Mouse (Mus musculus) limb, embryonic 15.5 days (tissue): Measurements from ENCODE around the gene Zcchc13. TPM values are rescaled to one million over a fixed set of nuclear protein-coding genes. Genes with fewer than 3 reads are reported as not detected.
A peak's percentile ranks its signal among the peaks of the same experiment; 100 is the strongest.

Source experiments
- ATAC-seq: fragments of 200-750 bp; cut with Nextera tagmentation; 2 replicates; pipeline ENCODE4 v1.8.0; 2017; ENCODE audit warnings: low read depth, moderate TSS enrichment; ENCODE audit not compliant: insufficient number of reproducible peaks, low FRiP score, low TSS enrichment
- H3K27ac ChIP-seq: fragments of 300-500 bp; sonication (generic); 2 replicates; pipeline ENCODE4 v1.5.1; 2015; ENCODE audit warnings: moderate library complexity, mild to moderate bottlenecking, inconsistent platforms
- H3K27me3 ChIP-seq: fragments of 300-500 bp; sonication (generic); 2 replicates; pipeline ENCODE4 v1.6.1; 2015; ENCODE audit warnings: inconsistent platforms
- H3K36me3 ChIP-seq: fragments of 300-500 bp; sonication (generic); 2 replicates; pipeline ENCODE4 v1.6.1; 2015; ENCODE audit warnings: inconsistent platforms
- H3K4me1 ChIP-seq: fragments of 300-500 bp; sonication (generic); 2 replicates; pipeline ENCODE4 v1.6.1; 2015; ENCODE audit warnings: inconsistent platforms
- H3K4me2 ChIP-seq: fragments of 300-500 bp; sonication (generic); 2 replicates; pipeline ENCODE4 v1.6.1; 2015; ENCODE audit warnings: mild to moderate bottlenecking, inconsistent platforms
- H3K4me3 ChIP-seq: fragments of 300-500 bp; sonication (generic); 2 replicates; pipeline ENCODE4 v1.5.1; 2015; ENCODE audit warnings: mild to moderate bottlenecking, inconsistent platforms
- H3K9ac ChIP-seq: fragments of 300-500 bp; sonication (generic); 2 replicates; pipeline ENCODE4 v1.6.1; 2015; ENCODE audit warnings: inconsistent platforms
- H3K9me3 ChIP-seq: fragments of 300-500 bp; sonication (generic); 2 replicates; pipeline ENCODE4 v1.6.1; 2016; ENCODE audit warnings: inconsistent platforms
- WGBS: fragments of 180-500 bp; shearing (Covaris S2); methylation state at CpG from one replicate; pipeline ENCODE4 v1.1.7; 2015; 5-methylcytosine and 5-hydroxymethylcytosine counted together
- polyA plus RNA-seq: library from polyadenylated mRNA; unstranded; fragments of >200 nt; fragmentation: Nextera tagmentation; extraction: Ambion mirVana; gene quantifications from 2 replicates; pipeline ENCODE4 v1.2.1, GENCODE M21; 2015

Gene Zcchc13
- polyA plus RNA-seq = not detected in 2 replicates

- no peaks in the 10 kb centered on the region for H3K4me1 ChIP-seq
- no peaks in the 10 kb centered on the region for H3K27me3 ChIP-seq
- no peak for ATAC-seq
- no peak within 1 kb of the TSS for H3K4me2 ChIP-seq
- H3K9me3 ChIP-seq = no peaks in the 10 kb centered on the region
- H3K36me3 ChIP-seq = no peaks in the 10 kb centered on the region
- no peak within 1 kb of the TSS for H3K27ac ChIP-seq
- WGBS = 76% methylated on average over 12 of the region's 12 CpGs
- H3K4me3 ChIP-seq = no peak within 1 kb of the TSS
- no peak within 1 kb of the TSS for H3K9ac ChIP-seq
These were observed at the start of gene Zcchc13 for GRCm38 (mm10) chrX:103630303-103630702. Gene Zcchc13 (plus strand): TSS chrX:103630586.

- WGBS = 52% methylated on average over 1 of the region's 1 CpGs
- no peak for ATAC-seq
- Histone ChIP-seq H3K27ac (no peak overlapping the region), H3K9ac (no peak overlapping the region), H3K9me3 (no peaks in the 10 kb centered on the region), H3K4me2 (no peak overlapping the region), H3K4me1 (no peaks in the 10 kb centered on the region), H3K27me3 (no peaks in the 10 kb centered on the region), H3K36me3 (peaks cover 3% of the 10 kb centered on the region; the same call in 1 of the 2 replicates), H3K4me3 (no peak overlapping the region)
These were observed 46.1 kb upstream of the Zcchc13 start for GRCm38 (mm10) chrX:103584262-103584661.

DNA sequence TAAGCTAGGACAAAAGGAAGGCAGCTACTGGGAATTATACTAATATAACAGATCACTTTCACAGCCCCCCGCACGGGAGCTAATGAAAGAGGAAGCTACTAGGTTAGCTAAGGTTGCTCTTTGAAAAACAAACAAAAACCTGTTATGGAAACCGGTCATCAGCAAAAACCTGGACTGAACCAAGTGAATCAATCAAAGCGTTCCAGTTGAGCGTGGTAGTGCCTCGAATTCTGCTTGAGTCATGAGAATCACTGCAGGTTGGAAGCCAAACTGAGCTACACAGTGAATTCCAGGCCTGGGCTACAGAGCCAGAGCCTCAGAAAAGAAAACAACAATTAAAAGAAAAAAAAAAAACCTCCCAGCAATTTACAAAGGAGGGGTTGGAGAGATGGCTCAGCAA, 38.3 kb upstream of the Zcchc13 start:
- Histone ChIP-seq H3K27ac (no peak overlapping the region), H3K27me3 (no peaks in the 10 kb centered on the region), H3K4me3 (no peak overlapping the region), H3K9ac (no peak overlapping the region), H3K4me1 (no peaks in the 10 kb centered on the region), H3K9me3 (no peaks in the 10 kb centered on the region), H3K4me2 (no peak overlapping the region), H3K36me3 (peaks cover 10% of the 10 kb centered on the region)
- no peak for ATAC-seq
- WGBS = 86% methylated on average over 6 of the region's 6 CpGs

- no peak overlapping the region for H3K4me3 ChIP-seq
- no peaks in the 10 kb centered on the region for H3K27me3 ChIP-seq
- H3K27ac ChIP-seq = no peak overlapping the region
- H3K36me3 ChIP-seq = peaks cover 42% of the 10 kb centered on the region
- no peak overlapping the region for H3K9ac ChIP-seq
- H3K4me1 ChIP-seq = no peaks in the 10 kb centered on the region
- no peak overlapping the region for H3K4me2 ChIP-seq
- no peak for ATAC-seq
- H3K9me3 ChIP-seq = no peaks in the 10 kb centered on the region
- WGBS = 95% methylated on average over 5 of the region's 5 CpGs
These were observed 27.8 kb upstream of the Zcchc13 start for GRCm38 (mm10) chrX:103602553-103602952.

GRCm38 (mm10) chrX:103604211-103604610, 26.2 kb upstream of the Zcchc13 start:
- Histone ChIP-seq H3K27me3 (no peaks in the 10 kb centered on the region), H3K4me3 (no peak overlapping the region), H3K27ac (no peak overlapping the region), H3K4me1 (no peaks in the 10 kb centered on the region), H3K4me2 (no peak overlapping the region), H3K9me3 (no peaks in the 10 kb centered on the region), H3K9ac (no peak overlapping the region), H3K36me3 (peaks cover 42% of the 10 kb centered on the region)
- 89% methylated on average over 5 of the region's 5 CpGs for WGBS
- ATAC-seq = no peak

- Histone ChIP-seq H3K4me1 (no peaks in the 10 kb centered on the region), H3K9ac (no peak overlapping the region), H3K9me3 (no peaks in the 10 kb centered on the region), H3K27ac (no peak overlapping the region), H3K4me2 (no peak overlapping the region), H3K36me3 (peaks cover 43% of the 10 kb centered on the region), H3K4me3 (no peak overlapping the region), H3K27me3 (no peaks in the 10 kb centered on the region)
- ATAC-seq = no peak
- WGBS = 83% methylated on average over 8 of the region's 8 CpGs
These were observed 24.9 kb upstream of the Zcchc13 start for GRCm38 (mm10) chrX:103605473-103605872.

- Histone ChIP-seq H3K4me2 (no peak overlapping the region), H3K9me3 (no peaks in the 10 kb centered on the region), H3K27ac (no peak overlapping the region), H3K4me1 (0 out of 2 replicates have a peak, but pooled peaks cover 1% of the 10 kb centered on the region), H3K36me3 (peaks cover 29% of the 10 kb centered on the region), H3K9ac (no peak overlapping the region), H3K4me3 (no peak overlapping the region), H3K27me3 (no peaks in the 10 kb centered on the region)
- WGBS = 97% methylated on average over 5 of the region's 5 CpGs
- ATAC-seq = no peak
These were observed 20.0 kb upstream of the Zcchc13 start for GRCm38 (mm10) chrX:103610401-103610800.

DNA sequence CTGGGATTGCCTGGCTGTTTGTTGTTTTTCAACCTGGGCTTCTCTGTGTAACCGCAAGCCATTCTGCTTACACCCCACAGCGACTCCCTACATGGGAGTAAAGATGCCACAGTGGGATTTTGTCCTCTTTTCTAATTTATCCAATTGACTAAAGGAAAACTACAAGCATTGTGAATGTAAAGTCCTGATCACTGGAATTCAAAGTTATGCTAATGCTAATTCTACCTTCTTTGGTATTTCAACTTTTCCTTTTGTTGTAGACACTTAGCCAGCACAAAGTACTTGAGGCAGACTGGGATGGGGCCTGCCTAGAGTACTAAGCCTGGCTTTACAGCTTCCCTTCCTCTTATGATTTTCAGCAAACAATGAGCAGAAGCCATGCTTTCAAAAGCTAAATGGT, 18.9 kb upstream of the Zcchc13 start:
- Histone ChIP-seq H3K4me3 (no peak overlapping the region), H3K9me3 (no peaks in the 10 kb centered on the region), H3K4me2 (no peak overlapping the region), H3K9ac (no peak overlapping the region), H3K36me3 (peaks cover 23% of the 10 kb centered on the region), H3K27me3 (no peaks in the 10 kb centered on the region), H3K27ac (no peak overlapping the region), H3K4me1 (0 out of 2 replicates have a peak, but pooled peaks cover 4% of the 10 kb centered on the region)
- ATAC-seq = no peak
- 97% methylated on average over 2 of the region's 2 CpGs for WGBS

GRCm38 (mm10) chrX:103614700-103615233, 15.6 kb upstream of the Zcchc13 start:
- no peak overlapping the region for H3K27ac ChIP-seq
- no peak overlapping the region for H3K4me3 ChIP-seq
- no peaks in the 10 kb centered on the region for H3K9me3 ChIP-seq
- H3K36me3 ChIP-seq = peaks cover 3% of the 10 kb centered on the region
- H3K9ac ChIP-seq = no peak overlapping the region
- H3K4me1 ChIP-seq = 0 out of 2 replicates have a peak, but pooled peaks cover 4% of the 10 kb centered on the region
- 90% methylated on average over 24 of the region's 24 CpGs for WGBS
- H3K4me2 ChIP-seq = no peak overlapping the region
- no peaks in the 10 kb centered on the region for H3K27me3 ChIP-seq
- no peak for ATAC-seq

DNA sequence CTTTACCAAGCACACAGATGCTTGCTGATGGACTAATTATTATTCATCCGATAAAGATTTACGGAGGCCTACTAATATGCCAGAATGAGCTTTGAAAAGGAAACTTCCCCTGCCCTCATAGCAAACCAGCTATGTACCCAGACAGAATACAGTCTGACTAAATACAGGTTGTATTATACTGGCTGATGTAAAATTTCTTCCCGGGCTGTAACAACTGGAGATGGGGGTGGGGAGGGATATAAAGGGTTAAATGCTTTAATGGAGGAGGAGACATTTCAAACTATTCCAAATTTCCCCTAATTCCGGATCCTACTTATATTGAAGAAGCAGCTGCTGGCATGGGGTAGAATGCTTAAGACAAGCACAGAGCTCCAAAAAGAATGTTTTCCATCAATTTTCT, 14.9 kb upstream of the Zcchc13 start:
- no peaks in the 10 kb centered on the region for H3K9me3 ChIP-seq
- ATAC-seq = no peak
- H3K27me3 ChIP-seq = no peaks in the 10 kb centered on the region
- 69% methylated on average over 4 of the region's 4 CpGs for WGBS
- peak overlapping the region; percentile 50 for H3K4me2 ChIP-seq
- H3K27ac ChIP-seq = peak overlapping the region; percentile 95
- H3K4me1 ChIP-seq = 0 out of 2 replicates have a peak, but pooled peaks cover 4% of the 10 kb centered on the region
- peak overlapping the region; percentile 46 for H3K4me3 ChIP-seq
- peaks cover 3% of the 10 kb centered on the region for H3K36me3 ChIP-seq
- H3K9ac ChIP-seq = no peak overlapping the region

- Histone ChIP-seq H3K4me2 (peak overlapping the region; percentile 50), H3K4me1 (0 out of 2 replicates have a peak, but pooled peaks cover 4% of the 10 kb centered on the region), H3K27ac (peak overlapping the region; percentile 95), H3K9ac (peak overlapping the region; percentile 50; the same call in 1 of the 2 replicates), H3K9me3 (no peaks in the 10 kb centered on the region), H3K36me3 (peaks cover 3% of the 10 kb centered on the region), H3K4me3 (peak overlapping the region; percentile 46), H3K27me3 (no peaks in the 10 kb centered on the region)
- 25% methylated on average over 19 of the region's 19 CpGs for WGBS
- ATAC-seq = peak; percentile 36; the same call in 1 of the 2 replicates
These were observed 14.2 kb upstream of the Zcchc13 start for GRCm38 (mm10) chrX:103616162-103616535.

DNA sequence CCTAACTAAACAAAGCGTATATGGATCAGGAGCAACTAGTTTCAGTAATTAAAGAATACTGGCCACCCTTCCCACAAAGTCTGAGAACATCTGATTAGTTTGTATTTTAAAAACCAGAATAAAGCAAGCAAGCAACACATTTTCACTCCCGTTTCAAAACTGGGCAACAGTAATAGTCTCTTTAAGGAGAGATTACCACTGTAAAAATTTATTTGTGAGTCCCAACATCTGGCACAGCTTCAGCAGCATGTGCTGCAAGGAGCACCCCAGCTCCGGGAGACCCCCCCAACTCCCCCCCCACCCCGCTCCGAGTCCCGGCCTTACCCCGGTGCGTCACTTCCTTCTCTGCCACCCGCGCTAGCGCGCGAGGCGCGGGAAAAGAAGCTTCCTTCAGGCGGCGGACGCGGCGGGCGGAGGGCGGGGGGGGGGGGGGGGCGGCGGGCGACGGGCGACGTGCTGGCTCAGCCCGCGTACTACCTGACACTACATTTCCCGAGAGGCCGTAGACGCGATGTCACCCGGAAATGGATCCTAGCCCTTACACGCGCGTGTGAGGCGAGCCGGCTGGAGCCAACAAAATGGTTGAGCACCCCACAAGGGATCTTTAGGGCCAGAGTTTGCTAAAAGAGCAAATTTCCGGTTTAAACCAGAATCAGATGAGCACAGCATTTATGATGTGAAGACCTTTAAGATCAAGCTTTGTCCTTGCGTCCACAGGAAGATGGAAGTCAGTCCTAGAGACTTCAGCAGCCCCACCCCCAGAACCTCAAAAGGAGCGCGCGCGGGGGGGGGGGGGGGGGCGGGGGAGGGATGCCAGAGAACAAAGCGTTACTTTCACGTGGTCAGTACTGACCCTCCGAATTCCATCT, 13.6 kb upstream of the Zcchc13 start:
- Histone ChIP-seq H3K9me3 (no peaks in the 10 kb centered on the region), H3K4me2 (peak overlapping the region; percentile 50), H3K27ac (peak overlapping the region; percentile 95), H3K36me3 (peaks cover 3% of the 10 kb centered on the region), H3K4me3 (peak overlapping the region; percentile 46), H3K27me3 (no peaks in the 10 kb centered on the region), H3K9ac (peak overlapping the region; percentile 50), H3K4me1 (0 out of 2 replicates have a peak, but pooled peaks cover 4% of the 10 kb centered on the region)
- 0% methylated on average over 25 of the region's 50 CpGs for WGBS
- peak; percentile 94 for ATAC-seq
